Mouse (Mus musculus): Measurements from ENCODE around the gene Sptb. TPM values are rescaled to one million over a fixed set of nuclear protein-coding genes. Genes with fewer than 3 reads are reported as not detected.

Gene Sptb
- polyA plus RNA-seq, 1 experiment: 25.7 TPM

DNA sequence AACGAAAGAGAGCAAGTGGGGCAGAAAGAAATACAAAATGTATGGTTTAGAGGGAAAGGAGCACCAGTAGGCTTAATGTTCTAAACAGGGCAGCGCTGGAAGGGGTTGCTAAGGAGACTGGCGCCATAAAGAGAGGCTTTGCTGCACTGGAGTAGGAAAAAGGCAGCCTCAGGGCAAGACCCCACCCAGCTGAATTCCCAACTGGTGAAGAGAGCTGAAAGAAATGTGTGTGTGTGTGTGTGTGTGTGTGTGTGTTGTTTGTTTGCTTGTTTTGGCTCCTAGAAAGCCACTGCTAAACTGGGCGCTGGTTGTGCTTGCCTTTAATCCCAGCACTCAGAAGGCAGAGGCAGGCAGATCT is 94.8 kb downstream of the Sptb start:
- no peak for TF ChIP-seq GATA1 (IDR thresholded peaks at IDR 0.05; ENCODE audit: borderline replicate concordance, low read length)
- TF ChIP-seq FLI1 (IDR thresholded peaks at IDR 0.05; ENCODE audit: low read length): no peak
- Histone ChIP-seq H3K27me3 (replicated peaks) (peaks cover 4% of the 10 kb centered on the region), H3K4me1 (peaks cover 12% of the 10 kb centered on the region), H3K36me3 (replicated peaks; ENCODE audit: low read length) (peaks cover 87% of the 10 kb centered on the region), H3K4me3 (replicated peaks) (no peak overlapping the region), H3K9me3 (no peaks in the 10 kb centered on the region)

DNA sequence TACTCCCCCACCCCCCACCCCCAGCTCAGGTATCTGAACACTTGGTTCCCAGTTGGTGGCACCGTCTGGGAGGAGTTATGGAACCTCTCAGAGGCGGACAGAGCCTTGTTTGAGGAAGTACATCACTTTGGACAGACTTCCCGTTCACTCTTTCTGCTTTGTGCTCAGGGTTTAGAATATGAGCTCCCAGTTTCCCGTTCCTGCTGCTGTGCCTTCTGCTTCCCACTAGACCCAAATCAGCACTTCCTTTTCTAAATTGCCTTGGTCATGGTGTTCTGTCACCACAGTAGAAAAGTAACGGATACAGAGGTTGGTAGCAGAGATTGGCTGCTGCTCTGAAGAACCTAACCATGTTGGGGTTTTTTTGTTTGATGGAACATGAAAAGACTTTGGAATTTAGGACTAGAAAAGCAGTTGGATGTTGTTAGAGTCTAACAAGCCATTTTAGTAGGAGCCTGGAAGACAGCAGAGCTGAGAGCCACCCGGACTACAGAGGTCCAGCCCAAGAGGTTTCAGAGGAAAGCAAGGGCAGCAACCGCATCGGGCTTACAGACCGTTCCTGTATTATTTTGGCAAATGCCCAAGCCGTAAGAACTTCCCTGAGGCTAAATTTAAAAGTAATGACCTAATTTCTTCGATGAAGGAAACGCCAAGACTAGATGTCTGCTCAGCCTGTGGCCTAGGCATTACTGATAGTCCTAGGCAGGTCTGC is 95.3 kb downstream of the Sptb start:
- Histone ChIP-seq H3K36me3 (replicated peaks; ENCODE audit: low read length) (peaks cover 87% of the 10 kb centered on the region), H3K4me1 (peaks cover 12% of the 10 kb centered on the region), H3K27me3 (replicated peaks) (peaks cover 3% of the 10 kb centered on the region), H3K4me3 (replicated peaks) (no peak overlapping the region), H3K9me3 (no peaks in the 10 kb centered on the region)
- TF ChIP-seq FLI1 (IDR thresholded peaks at IDR 0.05; ENCODE audit: low read length) (no peak), GATA1 (IDR thresholded peaks at IDR 0.05; ENCODE audit: borderline replicate concordance, low read length) (no peak)

GRCm38 (mm10) chr12:76612621-76613020 is 97.7 kb downstream of the Sptb start:
- Histone ChIP-seq H3K4me1 (peaks cover 12% of the 10 kb centered on the region), H3K36me3 (replicated peaks; ENCODE audit: low read length) (peaks cover 87% of the 10 kb centered on the region), H3K9me3 (no peaks in the 10 kb centered on the region), H3K4me3 (replicated peaks) (no peak overlapping the region), H3K27me3 (replicated peaks) (peaks cover 10% of the 10 kb centered on the region)
- TF ChIP-seq FLI1 (IDR thresholded peaks at IDR 0.05; ENCODE audit: low read length) (no peak), GATA1 (IDR thresholded peaks at IDR 0.05; ENCODE audit: borderline replicate concordance, low read length) (no peak)

- H3K36me3 ChIP-seq (replicated peaks; ENCODE audit: low read length): peaks cover 97% of the 10 kb centered on the region
- H3K4me1 ChIP-seq: 0 out of 2 replicates have a peak, but pooled peaks cover 3% of the 10 kb centered on the region
- H3K27me3 ChIP-seq (replicated peaks): peaks cover 17% of the 10 kb centered on the region
- no peaks in the 10 kb centered on the region for H3K9me3 ChIP-seq
- TF ChIP-seq GATA1 (IDR thresholded peaks at IDR 0.05; ENCODE audit: borderline replicate concordance, low read length) (no peak), FLI1 (IDR thresholded peaks at IDR 0.05; ENCODE audit: low read length) (no peak)
- H3K4me3 ChIP-seq (replicated peaks): no peak overlapping the region
Observed at GRCm38 (mm10) chr12:76608997-76609565, 101.3 kb downstream of the Sptb start.

DNA sequence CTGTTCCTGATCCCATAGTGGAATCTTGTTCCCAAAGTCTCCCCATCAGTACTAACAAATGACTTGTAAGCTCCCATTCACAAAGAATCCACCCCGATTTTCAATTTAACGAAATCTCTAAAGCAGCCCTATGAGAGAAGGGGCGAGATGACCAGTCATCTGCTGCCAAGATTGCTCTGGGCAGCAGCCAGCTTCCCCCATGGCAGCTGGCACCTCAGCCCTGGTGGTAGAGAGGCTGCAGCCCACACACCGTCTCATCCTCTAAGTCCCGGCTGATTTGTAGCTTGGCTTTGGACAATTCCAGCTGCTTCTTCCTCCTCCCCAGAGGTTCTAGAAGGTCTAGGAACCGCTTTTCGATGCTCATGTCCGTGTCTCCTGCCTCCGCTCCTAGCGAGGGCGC is 102.1 kb downstream of the Sptb start:
- H3K4me3 ChIP-seq (replicated peaks): no peak overlapping the region
- H3K36me3 ChIP-seq (replicated peaks; ENCODE audit: low read length): peaks cover 98% of the 10 kb centered on the region
- H3K9me3 ChIP-seq: no peaks in the 10 kb centered on the region
- H3K4me1 ChIP-seq: 0 out of 2 replicates have a peak, but pooled peaks cover 3% of the 10 kb centered on the region
- H3K27me3 ChIP-seq (replicated peaks): peaks cover 13% of the 10 kb centered on the region
- TF ChIP-seq FLI1 (IDR thresholded peaks at IDR 0.05; ENCODE audit: low read length) (no peak), GATA1 (IDR thresholded peaks at IDR 0.05; ENCODE audit: borderline replicate concordance, low read length) (no peak)

DNA sequence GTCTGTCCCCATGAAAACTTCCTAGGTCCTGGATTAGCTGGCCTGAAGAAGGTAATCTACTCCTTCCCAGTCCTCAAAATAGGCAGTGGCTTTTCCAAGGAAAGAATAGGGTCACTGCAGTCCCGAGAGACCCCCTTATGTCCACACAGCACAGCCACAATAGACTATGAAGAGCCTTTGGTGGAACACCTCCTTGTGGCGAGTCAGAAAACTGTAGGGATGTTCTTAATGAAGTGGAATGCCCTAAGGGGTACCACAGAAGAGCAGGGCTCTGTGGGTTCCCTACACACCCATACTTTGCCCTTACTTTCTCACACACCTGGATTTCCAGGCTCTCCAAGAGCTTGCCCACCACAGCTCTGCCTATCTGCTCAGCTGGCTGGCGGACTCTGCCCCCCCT is 104.5 kb downstream of the Sptb start:
- Histone ChIP-seq H3K4me3 (replicated peaks) (no peak overlapping the region), H3K27me3 (replicated peaks) (peaks cover 16% of the 10 kb centered on the region), H3K36me3 (replicated peaks; ENCODE audit: low read length) (peaks cover 95% of the 10 kb centered on the region), H3K9me3 (no peaks in the 10 kb centered on the region), H3K4me1 (peaks cover 3% of the 10 kb centered on the region; the same call in 1 of the 2 replicates)
- TF ChIP-seq FLI1 (IDR thresholded peaks at IDR 0.05; ENCODE audit: low read length) (no peak), GATA1 (IDR thresholded peaks at IDR 0.05; ENCODE audit: borderline replicate concordance, low read length) (no peak)

- peaks cover 3% of the 10 kb centered on the region; the same call in 1 of the 2 replicates for H3K4me1 ChIP-seq
- H3K4me3 ChIP-seq (replicated peaks): no peak overlapping the region
- H3K36me3 ChIP-seq (replicated peaks; ENCODE audit: low read length): peaks cover 95% of the 10 kb centered on the region
- no peak for TF ChIP-seq GATA1 (IDR thresholded peaks at IDR 0.05; ENCODE audit: borderline replicate concordance, low read length)
- TF ChIP-seq FLI1 (IDR thresholded peaks at IDR 0.05; ENCODE audit: low read length): no peak
- H3K27me3 ChIP-seq (replicated peaks): peaks cover 16% of the 10 kb centered on the region
- H3K9me3 ChIP-seq: no peaks in the 10 kb centered on the region
Observed at GRCm38 (mm10) chr12:76604546-76604945, 105.8 kb downstream of the Sptb start.

GRCm38 (mm10) chr12:76603779-76604178 is 106.6 kb downstream of the Sptb start:
- Histone ChIP-seq H3K4me3 (replicated peaks) (no peak overlapping the region), H3K9me3 (no peaks in the 10 kb centered on the region), H3K4me1 (peaks cover 3% of the 10 kb centered on the region; the same call in 1 of the 2 replicates), H3K27me3 (replicated peaks) (peaks cover 13% of the 10 kb centered on the region), H3K36me3 (replicated peaks; ENCODE audit: low read length) (peaks cover 95% of the 10 kb centered on the region)
- no peak for TF ChIP-seq GATA1 (IDR thresholded peaks at IDR 0.05; ENCODE audit: borderline replicate concordance, low read length)
- no peak for TF ChIP-seq FLI1 (IDR thresholded peaks at IDR 0.05; ENCODE audit: low read length)

DNA sequence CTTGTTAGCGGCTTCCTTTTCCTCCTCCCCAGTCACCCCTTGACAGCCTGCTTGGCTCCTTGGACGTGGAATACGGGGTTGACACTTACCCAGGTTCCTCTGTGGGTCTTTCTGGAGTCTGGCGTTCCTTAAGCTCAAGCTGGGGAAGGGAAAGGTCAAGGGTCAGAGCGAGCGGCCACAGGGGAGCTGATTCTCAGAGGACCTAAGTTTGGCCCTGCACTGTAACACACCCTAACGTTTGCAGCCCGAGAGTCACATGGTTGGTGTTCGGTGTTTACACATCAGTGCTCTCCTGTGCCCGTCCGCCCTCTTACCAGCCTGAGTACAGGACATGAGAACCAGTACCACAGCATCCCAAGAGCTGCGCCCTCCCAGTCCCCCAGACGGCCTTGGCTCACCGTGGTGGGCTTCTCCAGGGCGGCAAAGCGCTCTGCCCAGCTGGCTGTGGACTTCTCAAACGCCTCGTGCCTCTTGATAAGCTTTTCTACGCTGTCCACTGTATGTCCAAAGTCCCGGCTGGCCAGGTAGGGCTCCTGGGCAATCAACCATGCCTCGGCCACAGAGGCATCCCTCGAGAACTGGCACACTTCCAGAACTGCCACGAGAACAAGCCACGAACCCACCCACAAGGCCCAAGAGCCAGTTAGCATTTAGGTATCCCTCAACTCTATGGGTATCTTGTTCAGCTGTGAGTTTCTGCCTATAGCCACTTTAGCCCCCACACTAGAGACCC is 112.0 kb downstream of the Sptb start:
- Histone ChIP-seq H3K9me3 (no peaks in the 10 kb centered on the region), H3K4me1 (peaks cover 40% of the 10 kb centered on the region), H3K36me3 (replicated peaks; ENCODE audit: low read length) (peaks cover 76% of the 10 kb centered on the region), H3K4me3 (replicated peaks) (no peak overlapping the region), H3K27me3 (replicated peaks) (peaks cover 17% of the 10 kb centered on the region)
- TF ChIP-seq FLI1 (IDR thresholded peaks at IDR 0.05; ENCODE audit: low read length) (no peak), GATA1 (IDR thresholded peaks at IDR 0.05; ENCODE audit: borderline replicate concordance, low read length) (no peak)
